Mouse (Mus musculus): ENCODE data around the gene Prss32.

Gene Prss32

DNA sequence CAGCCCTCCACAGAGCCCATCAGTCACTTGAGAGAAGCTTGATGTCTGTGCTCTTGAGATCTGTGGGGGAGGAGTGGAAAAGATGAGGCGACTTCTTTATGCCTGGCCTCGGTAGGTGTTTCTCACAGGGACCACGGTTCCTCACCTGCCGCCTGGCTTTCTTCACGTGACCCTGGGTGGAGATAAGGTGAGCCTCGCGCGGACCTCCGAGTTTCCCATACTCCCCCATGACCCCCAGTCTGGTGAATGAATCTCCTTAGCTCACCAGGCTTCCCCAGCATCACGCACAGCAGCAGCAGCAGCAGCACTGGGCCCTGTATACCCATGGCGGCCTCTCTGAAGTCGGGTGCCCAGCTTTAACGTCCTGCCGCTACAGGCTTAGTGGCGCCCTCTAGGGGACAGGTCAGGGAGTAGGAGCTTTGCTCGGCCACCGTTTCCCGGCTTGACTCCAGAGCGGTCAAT is at the start of gene Prss32, which contains the start of gene Prss41:
Prss32 (plus strand) TSS at position 44 of the 462 bp plus-strand sequence.
Prss41 (minus strand) TSS at position 361 of the 462 bp plus-strand sequence.
- peak; percentile 65 to 66 for DNase-seq

- no peak for DNase-seq
Measured at GRCm38 (mm10) chr17:23795323-23795722, 48.3 kb upstream of the Prss32 start.

- no peak for DNase-seq
Measured at GRCm38 (mm10) chr17:23797316-23797715, 46.3 kb upstream of the Prss32 start.

DNA sequence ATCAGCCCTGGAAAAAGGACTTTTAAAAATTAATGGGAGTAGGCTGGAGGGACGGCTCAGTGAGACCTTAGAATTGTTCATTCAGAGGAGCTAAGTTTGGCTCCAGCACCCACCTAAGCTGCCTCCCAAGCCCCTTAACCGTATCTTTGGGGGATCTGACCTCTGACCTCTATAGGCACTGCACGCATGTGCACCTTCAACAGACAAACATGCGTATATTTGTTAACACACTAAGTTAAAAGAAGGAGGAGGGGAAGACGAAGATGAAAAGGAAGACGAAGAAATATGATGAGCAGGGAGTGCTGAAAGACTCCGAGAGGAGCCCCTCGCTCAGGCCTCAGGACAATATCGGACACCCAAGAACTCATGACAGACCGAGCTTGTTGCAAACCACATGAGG is 42.0 kb upstream of the Prss32 start:
- no peak for DNase-seq

DNA sequence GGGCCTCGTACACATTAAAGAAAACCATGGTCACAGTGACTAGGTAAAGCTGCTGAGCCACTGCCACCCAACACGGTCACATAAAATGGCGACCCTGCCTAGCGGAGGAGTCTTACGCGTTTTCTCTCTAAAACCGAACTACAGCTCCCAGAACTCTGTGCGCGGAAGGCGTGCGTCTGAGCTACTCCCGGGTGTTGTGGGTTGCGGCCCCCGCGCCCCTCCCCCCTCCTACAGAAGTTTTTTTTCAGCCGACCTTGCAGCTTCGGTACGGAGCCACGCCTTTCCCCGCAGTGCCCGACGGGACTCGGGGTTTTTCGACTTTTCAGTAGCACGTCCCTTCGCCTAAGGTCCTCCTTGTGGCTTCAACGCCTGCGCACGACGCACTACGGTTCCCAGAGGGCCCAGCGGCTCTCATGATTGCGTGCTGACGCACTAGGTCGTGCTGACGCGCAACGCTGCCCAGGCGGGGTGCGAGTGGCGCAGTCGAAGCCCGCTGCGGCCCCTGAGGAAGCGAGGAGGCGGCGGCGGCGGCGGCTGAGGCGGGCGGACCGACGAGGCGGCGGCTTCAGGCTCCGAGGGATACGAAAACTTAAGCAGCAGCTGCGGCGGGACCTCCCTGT is 40.8 kb upstream of the Prss32 start:
- DNase-seq = peak; percentile 97 to 99

GRCm38 (mm10) chr17:23803366-23804041 is 40.2 kb upstream of the Prss32 start:
- DNase-seq = peak in 1 of 2 experiments; percentile 80

DNA sequence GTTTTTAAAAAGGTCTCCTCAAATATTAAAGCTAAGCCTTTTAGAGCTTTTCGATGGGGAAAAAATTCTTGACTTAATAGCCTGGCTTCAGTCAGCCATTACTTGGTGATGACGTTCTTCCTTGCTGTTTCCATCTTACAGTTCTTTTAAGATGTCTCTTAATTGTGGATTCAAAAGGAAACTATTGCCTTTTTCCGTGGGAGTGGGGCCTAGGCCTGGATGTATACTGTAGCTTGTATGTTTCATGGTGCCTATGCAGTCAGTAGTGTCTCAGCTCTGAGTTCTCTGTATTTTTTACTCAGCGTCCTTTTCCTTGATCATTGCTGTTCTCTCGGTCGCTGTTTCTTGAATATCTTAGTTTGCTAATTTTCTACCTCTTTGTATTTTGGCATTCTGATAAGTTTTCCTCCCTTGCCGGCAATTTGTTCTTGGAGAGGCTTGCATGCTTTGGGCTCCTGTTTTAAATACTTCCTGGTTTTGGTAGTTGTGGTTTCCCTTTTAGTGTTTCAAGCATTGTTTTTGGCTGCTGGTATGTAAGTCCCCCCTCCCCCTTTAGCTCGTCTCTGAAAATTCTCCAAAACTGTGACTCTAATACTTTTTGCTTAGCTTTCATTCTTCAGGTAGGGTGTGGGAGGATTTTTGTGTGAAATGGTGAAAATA is 39.1 kb upstream of the Prss32 start:
- DNase-seq = no peak

- peak; percentile 55 to 67 for DNase-seq
Measured at GRCm38 (mm10) chr17:23806867-23807266, 36.8 kb upstream of the Prss32 start.

DNA sequence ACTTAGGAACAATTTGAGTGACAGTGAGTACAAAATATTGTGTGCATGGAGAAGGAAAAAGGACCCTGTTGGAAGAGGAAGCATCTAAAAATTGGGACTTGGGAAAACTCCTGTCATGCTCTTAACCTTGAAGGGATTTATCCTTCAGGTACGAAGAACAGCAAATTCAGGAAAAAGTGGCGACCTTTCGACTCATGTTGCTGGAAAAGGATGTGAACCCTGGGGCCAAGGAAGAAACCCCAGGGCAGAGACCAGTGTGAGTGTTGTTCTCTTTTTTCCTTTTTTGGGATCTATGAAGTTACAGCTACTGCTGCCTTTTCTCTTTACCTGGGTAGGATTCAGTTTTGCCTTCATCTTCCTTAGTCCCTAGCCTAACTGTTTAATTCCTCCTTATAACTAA is 35.7 kb upstream of the Prss32 start:
- DNase-seq = no peak

GRCm38 (mm10) chr17:23815641-23816040 is 28.0 kb upstream of the Prss32 start:
- DNase-seq = no peak

DNA sequence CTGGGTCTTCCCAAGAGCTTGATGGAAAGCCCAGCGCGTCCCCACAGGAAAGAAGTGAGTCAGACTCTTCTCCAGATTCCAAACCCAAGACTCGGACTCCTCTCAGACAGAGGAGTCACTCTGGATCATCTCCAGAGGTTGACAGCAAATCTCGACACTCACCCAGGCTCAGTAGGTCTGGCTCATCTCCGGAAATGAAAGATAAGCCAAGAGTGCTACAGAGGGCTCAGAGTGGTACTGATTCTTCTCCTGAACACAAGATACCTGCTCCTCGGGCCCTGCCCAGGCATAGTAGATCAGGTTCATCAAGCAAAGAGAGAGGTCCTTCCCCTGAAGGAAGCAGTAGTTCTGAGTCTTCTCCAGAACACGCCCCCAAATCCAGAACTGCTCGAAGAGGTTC is 25.1 kb upstream of the Prss32 start:
- DNase-seq = no peak

- DNase-seq = no peak
Measured at GRCm38 (mm10) chr17:23819235-23819634, 24.4 kb upstream of the Prss32 start.

GRCm38 (mm10) chr17:23820731-23821130 is 22.9 kb upstream of the Prss32 start:
- no peak for DNase-seq

- DNase-seq = no peak
Measured at GRCm38 (mm10) chr17:23822094-23822493, 21.6 kb upstream of the Prss32 start.

GRCm38 (mm10) chr17:23823018-23823417 is 20.6 kb upstream of the Prss32 start:
- no peak for DNase-seq

DNA sequence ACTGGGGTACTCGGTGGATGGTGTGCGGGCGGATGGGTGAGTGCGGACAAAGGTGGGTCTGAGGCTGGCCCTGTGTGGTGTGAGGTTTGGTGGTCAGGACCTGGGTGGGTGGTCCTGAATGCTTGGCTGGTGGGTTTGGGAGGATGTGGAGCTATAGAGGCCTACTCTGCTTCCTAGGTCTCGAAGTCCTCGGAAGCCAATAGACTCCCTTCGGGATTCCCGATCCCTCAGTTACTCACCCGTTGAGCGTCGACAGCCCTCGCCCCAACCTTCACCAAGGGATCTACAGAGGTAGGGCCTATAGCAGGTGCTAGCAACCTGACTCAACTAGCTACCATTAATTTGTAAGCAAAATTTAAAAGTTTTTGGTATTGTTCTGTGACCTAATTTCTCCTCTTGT is 20.0 kb upstream of the Prss32 start:
- no peak for DNase-seq

- DNase-seq = no peak
Measured at GRCm38 (mm10) chr17:23825591-23825990, 18.1 kb upstream of the Prss32 start.

DNA sequence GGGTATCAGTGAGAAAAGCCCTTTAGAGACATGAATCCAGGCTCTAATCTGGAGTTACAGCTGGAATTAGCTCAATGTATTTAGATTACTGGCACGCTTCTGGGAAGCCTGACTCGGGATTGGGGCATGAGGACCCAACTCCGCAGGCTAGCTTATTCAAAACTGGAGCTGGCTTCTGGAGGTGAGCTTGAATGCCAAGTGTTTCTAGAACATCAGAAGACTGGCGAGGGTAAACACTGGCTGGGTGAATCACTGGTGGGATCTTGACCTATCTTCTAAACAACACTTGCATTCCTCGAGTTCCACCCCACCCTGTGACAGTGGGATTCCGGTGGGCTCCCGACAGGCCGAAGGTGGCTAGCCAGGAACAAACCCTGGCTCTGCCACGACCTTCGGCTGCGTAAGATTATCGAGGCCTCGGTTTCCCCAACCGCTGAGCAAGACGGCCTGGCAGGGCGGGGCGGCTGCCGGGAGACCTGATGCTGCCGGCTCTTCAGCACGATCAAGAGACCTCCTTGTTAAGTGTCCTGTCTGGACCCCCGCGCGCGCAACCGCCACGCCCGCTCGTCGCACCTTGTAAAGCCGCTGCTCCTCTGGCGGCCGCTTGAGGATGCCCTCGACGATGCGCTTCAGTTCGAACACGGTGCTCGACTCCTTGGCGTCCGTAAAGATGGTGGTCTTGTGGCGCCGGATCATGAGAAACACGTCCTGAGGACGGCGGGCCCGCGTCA is 15.2 kb upstream of the Prss32 start:
- DNase-seq = peak; percentile 35 to 49

DNA sequence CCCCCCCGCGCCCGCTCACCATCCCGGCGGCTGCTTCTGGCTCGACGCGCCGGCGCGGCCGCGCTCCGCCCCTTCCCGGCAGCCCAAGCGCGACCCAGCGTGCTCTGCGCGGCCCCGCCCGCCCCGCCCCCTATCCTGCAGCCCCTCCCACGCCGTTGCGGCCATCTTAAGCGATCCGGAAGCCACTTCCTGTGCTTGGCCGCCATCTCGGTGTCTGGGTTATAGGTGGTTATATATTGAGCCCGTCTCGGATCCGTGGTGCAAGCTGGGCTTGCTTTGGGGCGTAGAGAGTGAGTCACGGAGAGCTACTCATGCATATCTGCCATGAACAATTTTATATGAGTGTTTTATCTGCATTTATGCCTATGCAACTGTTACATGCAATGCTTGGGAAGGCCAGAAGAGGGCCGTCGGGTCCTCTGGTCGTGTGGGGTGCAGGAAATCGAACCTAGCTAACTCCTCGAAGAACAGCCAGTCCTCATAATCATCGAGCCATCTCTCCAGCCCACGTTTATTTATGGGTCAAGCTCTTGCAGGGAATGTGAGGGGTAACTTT is 14.5 kb upstream of the Prss32 start, which contains the start of gene Elob:
Elob (minus strand) TSS at position 73 of the 556 bp plus-strand sequence.
- DNase-seq = peak; percentile 86 to 88

- no peak for DNase-seq
Measured at GRCm38 (mm10) chr17:23831201-23831600, 12.5 kb upstream of the Prss32 start.

GRCm38 (mm10) chr17:23836006-23836575 is 7.6 kb upstream of the Prss32 start, which contains the start of gene Prss33:
Gene Prss33 (minus strand): TSS chr17:23836056.
- DNase-seq = no peak

- DNase-seq = peak; percentile 58 to 77
Measured at GRCm38 (mm10) chr17:23841145-23841544, 2.5 kb upstream of the Prss32 start.

All from cerebellum, postnatal 36 days (tissue).